Mouse (Mus musculus) heart, postnatal 25 days (tissue): ENCODE results near the gene Tmx2. TPM values are rescaled to one million over a fixed set of nuclear protein-coding genes. Genes with fewer than 3 reads are reported as not detected.
A peak's percentile ranks its signal among the peaks of the same experiment; 100 is the strongest.
"Not testable (repeated sequence)": the region's sequence is repeated elsewhere in the genome, so short reads cannot be mapped to it uniquely, and the experiment has no call there.

ENCODE experiments used
- DNase-seq: peaks from one replicate; pipeline ENCODE4 v3.0.0; 2022; ENCODE audit warnings: low spot score
- intact Hi-C: fragments of 180-260 bp; cut with DNase I; formaldehyde crosslinking; loops from one replicate; pipeline ENCODE4 v1.15.1; 2025
- total RNA-seq, 2 experiments: library from RNA; stranded (reverse); gene quantifications; 2 replicates each; pipeline ENCODE4 v1.2.3; 2021

Gene Tmx2
- total RNA-seq, 2 experiments from 2014 or later: 116 to 127 TPM

DNA sequence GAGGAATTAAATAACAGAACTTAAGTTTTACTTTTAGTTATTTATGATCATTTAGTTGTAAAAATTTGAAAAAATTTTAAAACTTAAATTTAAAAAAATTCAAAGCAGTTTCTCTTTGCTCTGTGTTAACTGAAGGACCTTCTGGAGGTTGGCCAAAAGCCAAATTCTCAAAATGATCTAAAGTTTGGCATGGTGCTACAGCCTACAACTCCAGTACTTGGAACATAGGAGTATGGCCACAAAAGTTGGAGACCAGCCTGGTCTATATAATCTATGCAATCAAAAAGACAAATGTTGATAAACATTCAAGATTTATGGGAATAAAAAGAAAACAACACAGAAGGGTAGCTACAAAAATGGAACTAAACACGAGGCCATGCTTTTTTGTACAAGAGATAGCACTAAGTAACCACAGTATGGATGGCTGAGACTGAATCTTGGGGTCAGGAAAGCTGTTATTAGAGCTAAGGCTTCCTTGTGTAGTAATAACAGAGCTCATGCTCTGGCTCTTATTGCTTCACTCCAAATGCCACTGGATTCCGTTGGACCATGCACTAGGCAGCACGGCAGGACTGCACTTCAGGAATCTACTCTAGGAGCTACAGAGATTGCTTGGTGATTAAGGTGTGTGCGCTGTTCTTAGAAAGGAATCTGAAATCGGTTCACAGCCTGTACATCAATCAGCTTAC, 16.2 kb upstream of the Tmx2 start:
- intact Hi-C loops: no loop called here
- DNase-seq: no peak

DNA sequence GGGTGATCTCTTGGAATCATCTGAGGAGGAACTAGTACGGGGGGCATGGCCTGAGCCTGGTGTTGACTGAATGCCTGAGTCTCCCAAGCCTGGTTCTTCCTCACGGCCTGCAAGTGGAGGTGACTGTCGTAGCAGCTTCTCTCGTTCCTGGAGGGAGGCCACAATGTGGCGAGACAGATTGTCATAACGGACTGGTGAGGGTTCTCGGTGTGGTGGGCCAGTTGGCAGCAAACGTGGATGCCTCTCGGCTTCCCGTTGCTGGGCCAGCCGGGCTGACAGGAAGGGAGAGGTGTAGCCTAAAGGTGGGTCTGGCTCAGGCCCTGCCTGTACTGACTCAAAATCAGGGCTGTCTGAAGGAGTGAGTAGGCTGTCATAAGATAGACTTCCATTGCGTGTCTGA, 11.1 kb upstream of the Tmx2 start:
- intact Hi-C loops: no loop called here
- DNase-seq: no peak

DNA sequence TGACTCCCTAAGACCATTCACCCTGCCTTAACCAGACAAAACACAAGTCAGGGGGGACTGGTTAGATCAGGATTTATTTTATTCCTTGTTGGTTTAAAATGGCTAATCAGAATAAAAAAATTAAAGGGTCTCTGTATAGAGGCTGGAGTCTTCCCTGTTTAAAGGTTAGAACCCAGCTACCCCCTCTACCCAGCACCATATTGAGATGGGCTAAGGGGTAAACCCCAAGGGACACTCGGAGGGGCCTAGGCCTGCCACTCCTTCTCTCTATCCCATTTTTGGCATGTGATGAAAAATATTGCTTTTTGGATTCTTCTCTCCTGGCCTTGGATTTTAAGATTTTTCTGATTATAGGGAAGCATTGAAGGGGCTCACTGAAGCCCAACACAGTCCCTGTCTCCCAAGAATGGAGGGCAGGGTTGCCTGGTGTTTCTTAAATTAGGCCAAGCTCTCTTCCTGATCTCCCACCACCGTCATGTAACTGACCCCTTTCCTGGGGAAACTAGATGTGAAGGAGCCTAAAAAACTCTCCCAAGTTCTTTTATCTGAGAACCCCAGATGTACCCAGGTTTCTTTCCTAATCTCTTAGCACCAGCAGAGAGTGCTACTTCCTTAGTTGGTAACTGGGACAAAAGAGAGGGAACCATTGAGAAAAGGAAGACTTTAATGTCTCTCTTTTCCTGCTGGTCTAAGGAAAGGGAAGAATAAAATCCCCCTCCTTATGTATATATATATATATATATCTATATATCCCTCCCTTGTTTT, 9.3 kb upstream of the Tmx2 start:
- DNase-seq: no peak
- intact Hi-C loops: no loop called here

DNA sequence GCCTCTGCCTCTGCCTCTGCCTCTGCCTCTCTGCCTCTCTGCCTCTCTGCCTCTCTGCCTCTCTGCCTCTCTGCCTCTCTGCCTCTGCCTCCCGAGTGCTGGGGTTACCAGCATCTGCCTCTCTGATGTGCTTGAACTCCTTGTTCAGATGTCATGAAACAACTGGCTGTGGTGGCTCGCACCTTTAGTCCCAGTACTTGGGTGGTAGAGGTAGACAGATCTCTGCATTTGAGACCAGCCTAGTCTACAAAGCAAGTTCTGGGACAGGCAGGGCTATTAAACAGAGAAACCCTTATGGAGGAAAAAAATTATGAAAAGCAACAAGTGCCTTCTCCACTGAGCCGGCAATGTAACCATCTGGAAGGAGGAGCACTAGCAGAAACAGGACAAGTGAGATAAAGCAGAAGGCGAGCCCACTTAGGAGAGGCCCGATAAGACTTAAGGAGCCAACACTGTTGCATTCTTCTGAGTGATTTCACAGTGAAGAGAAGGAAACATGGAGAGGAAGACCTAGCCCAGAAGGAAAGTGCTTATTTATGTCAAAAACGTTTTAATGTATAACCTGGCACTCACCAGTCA, 3.8 kb upstream of the Tmx2 start:
- intact Hi-C loops: no loop called here
- DNase-seq: no peak

- DNase-seq: peak; percentile 91
- intact Hi-C loops: loop anchor here (5.0 kb wide), 1 partner anchor 34 kb away; no protein-coding TSS in a partner anchor
These were observed 716 bp downstream of the Tmx2 start, which contains the start of the genes Gm28635 and Med19 for GRCm38 (mm10) chr2:84677968-84678880. Gm28635 (minus strand) TSS chr2:84678041. Med19 (plus strand) TSS chr2:84678402.

DNA sequence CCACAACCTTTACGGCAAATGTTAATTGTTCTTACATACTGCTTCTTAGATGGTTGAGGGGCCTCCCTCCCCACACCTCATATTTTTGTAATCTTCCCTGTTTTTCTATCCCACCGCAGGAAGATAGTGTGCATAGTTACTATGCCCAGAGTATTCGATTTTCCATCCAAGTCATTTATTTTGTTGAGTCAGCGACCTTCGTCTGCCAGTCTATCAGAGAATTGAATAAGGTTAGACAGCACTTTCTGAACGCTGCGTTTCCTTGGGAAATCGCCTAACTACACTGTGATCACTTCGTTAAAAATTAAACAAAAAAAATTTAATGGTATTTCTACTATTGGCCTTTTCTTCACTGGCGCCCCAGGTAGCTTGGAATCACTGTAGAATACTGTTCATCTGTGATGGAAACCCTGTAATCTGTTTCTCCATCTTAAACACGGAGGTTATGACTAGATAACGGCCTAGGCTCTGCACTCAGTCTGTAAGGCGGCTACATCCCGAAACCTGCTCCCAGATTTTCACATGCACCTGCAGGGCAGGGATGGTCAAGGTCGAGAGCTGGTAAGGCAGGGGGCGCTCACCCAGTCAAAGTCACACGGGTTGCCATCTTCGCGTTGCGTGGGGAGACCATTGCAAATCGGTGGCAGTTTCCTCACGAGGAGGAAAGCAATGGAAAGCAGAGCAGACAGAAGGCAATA, 1.5 kb downstream of the Tmx2 start:
- no peak for DNase-seq
- intact Hi-C loops: loop anchor here (5.0 kb wide), 1 partner anchor 35 kb away; no protein-coding TSS in a partner anchor

- DNase-seq, intact Hi-C loops: not testable (repeated sequence)
These were observed 7.4 kb downstream of the Tmx2 start for GRCm38 (mm10) chr2:84671535-84671934.

DNA sequence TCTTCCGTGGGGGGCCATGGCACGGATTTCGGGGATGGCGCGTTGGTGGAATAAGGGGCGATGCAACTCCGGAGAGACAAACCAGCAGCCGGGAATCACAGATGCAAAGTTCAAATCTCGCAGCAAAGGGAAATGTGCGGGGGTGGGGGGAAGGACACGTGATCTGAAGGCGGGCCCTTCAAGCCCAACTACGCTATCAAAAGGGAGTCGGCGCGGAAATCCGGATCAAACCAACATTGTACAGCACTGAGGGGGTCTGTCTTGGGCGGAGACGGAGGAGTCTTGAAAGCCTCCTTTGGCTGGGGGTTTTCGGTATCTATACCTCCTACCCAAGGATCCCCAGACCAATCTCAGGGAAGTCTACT, 8.4 kb downstream of the Tmx2 start, which contains the start of gene Selenoh:
TSS of gene Selenoh (minus strand) at position 202 of the 365 bp plus-strand sequence.
- intact Hi-C loops: no loop called here
- peak; percentile 72 for DNase-seq

- intact Hi-C loops: no loop called here
- DNase-seq: no peak
These were observed 8.9 kb downstream of the Tmx2 start for GRCm38 (mm10) chr2:84669828-84670568.

DNA sequence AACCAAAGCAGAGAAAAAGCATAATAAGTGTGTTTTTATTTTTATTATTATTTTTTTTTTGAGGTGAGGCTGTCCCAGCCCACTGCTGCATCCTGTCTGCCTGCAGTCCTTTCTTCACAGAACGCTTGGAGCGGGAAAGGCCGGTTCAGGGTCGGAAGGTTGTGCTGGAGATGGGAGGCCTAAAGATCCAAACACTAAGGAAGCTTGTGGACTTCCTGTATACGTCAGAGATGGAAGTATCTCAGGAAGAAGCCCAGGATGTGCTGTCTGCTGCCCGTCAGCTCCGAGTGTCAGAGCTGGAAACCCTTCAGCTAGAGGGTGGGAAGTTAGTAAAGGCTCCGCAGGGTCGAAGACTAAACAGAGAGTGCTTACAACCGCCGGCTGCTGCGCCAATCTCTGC, 12.9 kb downstream of the Tmx2 start:
- DNase-seq: no peak
- intact Hi-C loops: no loop called here

DNA sequence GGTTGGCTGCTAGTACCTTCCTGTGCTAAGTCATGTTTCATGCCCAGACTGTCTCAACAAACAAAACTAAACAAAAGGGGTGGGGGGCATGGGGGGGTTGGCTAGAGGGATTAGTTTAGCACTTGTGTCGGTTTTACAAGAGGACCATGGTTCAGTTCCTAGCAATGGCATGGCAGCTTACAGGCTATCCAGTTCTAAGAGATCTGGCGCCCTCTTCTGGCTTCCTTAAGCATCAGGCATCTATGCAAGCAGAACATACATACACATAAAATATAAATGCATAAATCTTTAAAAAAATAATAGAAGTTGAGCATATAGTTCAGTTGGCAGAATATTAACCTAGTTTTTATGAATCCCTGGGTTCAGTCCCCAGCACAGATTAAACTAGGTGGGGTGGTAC, 16.1 kb downstream of the Tmx2 start:
- intact Hi-C loops: loop anchor here (5.0 kb wide), 1 partner anchor 106 kb away; no protein-coding TSS in a partner anchor
- no peak for DNase-seq

GRCm38 (mm10) chr2:84660253-84660652, 18.7 kb downstream of the Tmx2 start:
- DNase-seq: no peak
- intact Hi-C loops: loop anchor here (2.0 to 5.0 kb wide), 3 partner anchors 43 to 201 kb away; no protein-coding TSS in a partner anchor

DNA sequence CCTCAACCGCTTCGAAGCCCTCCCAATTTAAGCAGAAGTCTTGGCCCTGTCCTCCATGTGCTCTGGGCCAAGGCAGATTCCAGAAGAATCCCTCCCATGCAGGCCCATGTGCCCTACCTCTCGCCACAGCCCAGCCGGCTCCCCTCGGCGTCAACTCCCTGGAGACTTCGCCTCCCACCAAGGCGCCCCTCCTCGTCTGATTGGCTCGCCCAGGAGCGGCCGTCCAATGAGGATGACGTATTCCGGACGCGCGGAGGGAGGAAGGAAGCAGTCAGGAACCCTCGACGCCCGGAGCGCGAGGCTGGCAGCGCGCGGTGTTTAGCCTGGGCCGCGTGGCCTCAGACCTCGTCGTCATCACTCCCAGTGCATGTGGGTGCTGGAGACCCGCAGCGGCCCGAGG, 20.1 kb downstream of the Tmx2 start, which contains the start of gene Btbd18:
TSS of gene Btbd18 (plus strand) at position 274 of the 400 bp plus-strand sequence.
- DNase-seq: no peak
- intact Hi-C loops: no loop called here

GRCm38 (mm10) chr2:84655864-84656263, 23.1 kb downstream of the Tmx2 start:
- no peak for DNase-seq
- intact Hi-C loops: no loop called here

DNA sequence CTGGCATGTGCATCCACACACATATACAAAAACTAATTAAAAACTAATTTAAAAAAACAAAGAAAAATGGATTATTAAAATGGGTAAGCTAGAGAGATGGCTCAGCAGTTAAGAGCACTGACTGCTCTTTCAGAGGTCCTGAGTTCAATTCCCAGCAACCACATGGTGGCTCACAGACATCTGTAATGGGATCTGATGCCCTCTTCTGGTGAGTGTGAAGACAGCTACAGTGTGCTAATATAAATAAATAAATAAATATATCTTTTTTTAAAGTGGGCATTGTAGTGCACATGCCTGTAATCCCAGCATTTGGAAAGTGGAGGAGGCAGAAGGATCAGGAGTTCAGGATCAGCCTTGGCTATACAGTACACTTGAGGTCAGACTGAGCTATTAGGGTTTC, 25.6 kb downstream of the Tmx2 start:
- DNase-seq: no peak
- intact Hi-C loops: loop anchor here (2.0 kb wide), 2 partner anchors 19 to 35 kb away; no protein-coding TSS in a partner anchor

- peak; percentile 83 for DNase-seq
- intact Hi-C loops: no loop called here
These were observed 28.3 kb downstream of the Tmx2 start, which contains the start of gene Ctnnd1 for GRCm38 (mm10) chr2:84650464-84651195. Ctnnd1 (minus strand) TSS chr2:84650765.

DNA sequence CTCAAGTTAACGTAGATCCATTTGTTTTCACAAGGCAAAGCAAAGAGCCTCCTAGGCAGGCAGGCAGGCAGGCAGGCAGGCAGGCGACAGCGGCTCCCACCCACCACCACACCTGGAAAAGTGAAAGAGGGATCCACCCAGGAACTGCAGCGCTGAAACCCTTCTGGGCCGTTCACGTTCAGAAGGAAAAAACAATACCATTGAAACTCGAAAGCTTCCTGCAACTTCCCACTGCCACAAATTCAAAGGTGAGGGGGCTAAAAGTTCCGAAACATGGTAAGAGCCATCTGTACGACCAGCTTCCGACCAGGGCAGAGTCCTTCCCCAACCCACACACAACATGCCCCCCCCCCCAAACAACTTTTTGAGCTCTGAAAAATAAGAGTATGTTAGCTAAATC, 29.3 kb downstream of the Tmx2 start:
- DNase-seq: no peak
- intact Hi-C loops: no loop called here

DNA sequence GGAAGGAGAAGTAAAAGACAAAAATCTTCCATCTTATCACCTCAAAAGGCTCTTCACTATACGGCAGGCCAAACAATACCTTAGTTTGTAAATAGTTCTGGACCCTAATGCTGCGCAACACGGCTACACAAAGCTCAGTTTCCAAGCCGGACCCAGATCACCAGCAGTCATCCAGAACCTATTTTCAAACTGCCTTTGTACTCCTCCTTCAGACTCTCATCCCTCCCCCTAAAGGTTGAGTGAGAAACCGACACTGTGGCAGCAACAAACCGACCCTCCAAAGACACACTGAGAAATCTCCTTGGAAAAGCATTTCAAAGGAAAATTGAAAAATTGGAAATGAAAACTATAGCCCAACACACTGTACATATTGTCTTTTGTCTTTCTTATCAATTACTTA, 30.6 kb downstream of the Tmx2 start:
- intact Hi-C loops: no loop called here
- no peak for DNase-seq
